Mouse (Mus musculus) embryo, embryonic 11.5 days (tissue): ENCODE results near the gene Irf9.

Experiments
- DNase-seq: peaks from one replicate; pipeline ENCODE4 v3.0.0-alpha.2; 2012; ENCODE audit warnings: low read depth, low spot score

Irf9 gene

DNA sequence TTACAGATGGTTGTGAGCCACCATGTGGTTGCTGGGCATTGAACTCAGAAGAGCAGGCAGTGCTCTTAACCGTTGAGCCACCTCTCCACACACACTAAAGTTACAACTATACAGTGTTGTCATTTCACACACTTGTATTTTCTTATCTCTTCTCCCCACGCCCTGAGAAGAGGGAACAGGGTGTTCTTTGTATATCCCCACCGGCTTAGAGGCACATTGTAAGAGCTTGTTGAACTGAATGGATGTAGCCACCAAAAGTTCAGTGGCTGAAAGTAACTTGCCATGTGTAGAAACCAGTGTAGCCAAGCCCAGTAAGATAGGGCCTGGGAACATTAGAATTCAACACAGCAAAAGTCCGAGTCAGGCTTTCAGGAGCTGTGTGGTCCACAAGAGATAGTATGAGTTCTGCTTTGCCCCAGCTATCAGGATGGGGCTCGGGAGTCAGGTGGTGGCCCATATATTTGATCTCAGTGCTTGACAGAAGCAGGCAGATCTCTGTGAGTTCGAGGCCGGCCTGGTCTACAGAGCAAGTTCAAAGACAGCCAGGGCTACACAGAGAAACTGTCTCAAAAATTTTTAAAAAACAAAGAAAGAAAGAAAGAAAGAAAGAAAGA, 11.3 kb downstream of the Irf9 start:
- no peak for DNase-seq

- no peak for DNase-seq
These were observed 12.5 kb downstream of the Irf9 start for GRCm38 (mm10) chr14:55615876-55616275.

DNA sequence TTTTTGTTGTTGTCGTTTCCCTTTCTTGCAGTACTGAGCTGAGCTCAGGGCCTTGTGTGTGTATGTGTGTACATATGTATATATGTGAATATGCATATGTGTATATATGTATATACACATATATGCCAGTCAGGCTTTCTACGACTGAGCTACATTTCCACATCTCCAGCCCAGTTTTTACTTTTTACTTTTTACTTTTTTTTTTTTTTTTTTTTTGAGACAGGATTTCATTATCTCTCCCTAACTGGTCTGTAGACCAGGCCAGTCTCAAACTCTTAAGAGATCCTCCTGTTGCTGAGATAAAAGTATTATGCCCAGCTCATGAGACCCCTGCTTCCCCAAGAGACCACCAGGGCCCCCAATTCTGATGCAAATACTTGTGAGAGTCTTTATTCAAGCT, 13.5 kb downstream of the Irf9 start:
- DNase-seq: no peak

GRCm38 (mm10) chr14:55617822-55618221, 14.5 kb downstream of the Irf9 start, which contains the start of gene Rec8:
Gene Rec8 (plus strand): TSS chr14:55618037.
- DNase-seq: no peak

DNA sequence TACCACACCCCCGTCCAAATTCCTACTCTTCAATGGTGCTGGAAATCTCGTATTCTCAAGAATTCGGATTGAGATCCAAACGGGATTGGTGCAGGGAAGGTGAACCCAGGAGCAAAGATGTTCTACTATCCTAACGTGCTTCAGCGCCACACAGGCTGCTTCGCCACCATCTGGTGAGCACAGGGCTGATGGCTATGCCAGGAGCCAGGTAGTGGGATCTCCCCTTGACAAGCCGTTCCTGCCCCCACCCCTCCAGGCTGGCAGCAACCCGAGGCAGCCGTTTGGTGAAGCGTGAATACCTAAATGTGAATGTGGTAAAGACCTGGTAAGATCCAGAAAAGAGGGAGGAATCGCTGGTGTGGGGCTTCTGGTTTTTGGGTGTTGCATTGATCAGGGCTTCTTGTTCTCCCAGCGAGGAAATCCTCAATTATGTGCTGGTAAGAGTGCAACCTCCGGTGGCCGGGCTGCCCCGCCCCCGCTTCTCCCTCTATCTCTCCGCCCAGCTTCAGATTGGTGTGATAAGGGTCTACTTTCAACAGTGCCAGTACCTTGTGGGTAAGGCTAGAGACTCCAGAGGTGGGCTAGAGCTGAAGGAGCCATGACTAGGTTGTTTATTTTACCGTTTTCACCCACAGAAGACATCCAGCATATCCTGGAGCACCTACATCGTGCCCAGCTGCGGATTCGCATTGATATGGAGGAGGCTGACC, 15.3 kb downstream of the Irf9 start:
- no peak for DNase-seq

DNA sequence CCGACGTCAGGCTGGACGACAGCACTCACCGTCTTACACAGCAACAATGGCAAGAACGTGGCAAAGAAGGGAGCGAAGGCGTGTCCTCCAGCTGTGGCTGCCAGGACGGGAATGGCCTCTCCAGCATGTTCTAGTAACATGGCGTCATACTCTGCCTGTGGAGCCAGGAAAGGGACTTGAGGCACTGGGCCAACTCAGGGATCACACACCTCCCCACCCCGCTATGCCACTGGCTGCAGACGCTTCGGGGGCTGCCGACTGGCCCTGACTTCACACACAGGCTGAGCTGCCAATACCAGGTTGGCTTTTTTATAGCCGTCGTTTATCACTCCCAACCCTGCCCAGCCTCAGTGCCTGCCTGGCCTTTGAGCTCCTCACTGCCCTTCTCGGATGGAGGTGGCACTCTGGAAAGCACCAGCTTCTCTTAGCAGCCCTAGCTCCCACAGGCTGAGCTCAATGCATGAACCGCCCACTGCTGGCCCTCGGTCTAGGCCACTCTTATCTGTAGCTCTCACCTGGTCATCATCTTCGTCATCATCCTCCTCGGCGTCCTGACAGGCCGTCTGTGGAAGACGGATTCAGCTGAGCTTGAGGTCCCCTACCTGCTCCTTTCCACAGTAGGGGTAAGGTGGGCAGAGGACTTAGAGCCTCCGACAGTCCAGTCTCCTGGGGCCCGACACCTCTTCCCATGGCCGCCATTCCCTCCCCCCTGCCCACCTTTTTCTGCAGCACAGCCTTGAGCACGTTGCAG, 24.9 kb downstream of the Irf9 start:
- no peak for DNase-seq

DNA sequence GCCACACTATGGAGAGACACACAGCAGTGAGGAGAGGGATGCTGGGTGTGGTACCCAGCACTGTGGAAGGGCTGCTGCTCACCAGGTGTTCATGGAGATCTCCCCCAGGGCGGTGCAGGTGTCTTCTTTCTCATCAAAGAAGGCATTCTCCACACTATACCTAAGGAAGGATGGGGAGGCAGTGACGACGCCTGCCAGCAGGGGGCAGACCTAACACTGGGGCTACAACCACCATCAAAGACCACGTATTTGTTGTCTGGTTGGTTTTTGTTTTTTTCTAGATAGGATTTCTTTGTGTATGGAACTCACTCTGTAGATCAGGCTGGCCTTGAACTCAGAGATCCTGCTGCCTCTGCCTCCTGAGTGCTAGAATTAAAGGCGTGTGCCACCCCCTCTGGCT, 25.9 kb downstream of the Irf9 start:
- DNase-seq: no peak

GRCm38 (mm10) chr14:55634874-55635522, 31.6 kb downstream of the Irf9 start:
- DNase-seq: no peak

DNA sequence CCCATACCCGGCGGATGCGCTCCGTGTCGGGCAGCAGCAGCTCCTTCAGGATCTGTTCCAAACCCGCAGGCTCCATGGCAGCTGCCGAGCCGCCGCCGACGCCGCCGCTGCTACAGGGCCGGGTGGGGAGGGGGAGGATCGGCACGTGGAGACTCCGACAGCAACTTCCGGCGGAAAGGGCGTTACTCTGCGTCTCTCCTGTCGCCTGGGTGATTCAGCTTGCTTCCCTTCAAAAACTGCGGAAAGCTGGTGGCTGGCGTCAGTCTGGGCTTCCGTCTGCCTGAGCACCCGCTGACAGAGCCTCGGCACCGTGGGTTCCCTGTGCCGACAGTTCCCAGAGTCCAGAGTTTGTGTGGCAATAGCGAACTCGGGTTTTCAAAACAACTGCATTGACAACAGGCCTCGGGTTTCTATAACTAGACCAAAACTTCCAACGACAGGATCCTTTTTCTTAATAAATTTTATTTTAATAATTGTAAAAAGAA, 32.2 kb downstream of the Irf9 start, which contains the start of gene Ipo4:
Gene Ipo4, minus strand, starts transcription at position 435 of the 485 bp plus-strand sequence.
- DNase-seq: peak; percentile 80

DNA sequence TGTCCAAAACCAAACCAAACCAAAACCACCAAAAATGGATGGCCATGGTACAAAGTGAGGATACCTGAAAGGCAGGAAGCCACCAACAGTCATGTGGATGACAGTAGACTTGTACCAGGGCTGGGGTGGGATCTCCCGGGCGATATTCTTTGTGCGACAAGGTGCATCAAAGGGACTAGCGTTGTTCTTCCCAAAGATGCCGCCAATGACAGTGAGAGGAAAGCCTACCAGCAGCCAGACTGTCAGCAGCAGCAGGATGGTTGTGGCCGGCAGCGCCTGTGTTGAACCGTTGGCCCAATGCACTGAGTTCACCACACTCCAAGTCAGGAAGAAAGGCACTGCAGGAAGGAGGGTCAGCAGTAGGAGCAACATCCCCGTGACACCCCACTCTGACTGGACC, 34.4 kb downstream of the Irf9 start, which contains the start of gene Gm49378:
Gene Gm49378, minus strand, starts transcription at position 101 of the 400 bp plus-strand sequence.
- no peak for DNase-seq

GRCm38 (mm10) chr14:55640816-55641215, 37.4 kb downstream of the Irf9 start:
- DNase-seq: no peak

DNA sequence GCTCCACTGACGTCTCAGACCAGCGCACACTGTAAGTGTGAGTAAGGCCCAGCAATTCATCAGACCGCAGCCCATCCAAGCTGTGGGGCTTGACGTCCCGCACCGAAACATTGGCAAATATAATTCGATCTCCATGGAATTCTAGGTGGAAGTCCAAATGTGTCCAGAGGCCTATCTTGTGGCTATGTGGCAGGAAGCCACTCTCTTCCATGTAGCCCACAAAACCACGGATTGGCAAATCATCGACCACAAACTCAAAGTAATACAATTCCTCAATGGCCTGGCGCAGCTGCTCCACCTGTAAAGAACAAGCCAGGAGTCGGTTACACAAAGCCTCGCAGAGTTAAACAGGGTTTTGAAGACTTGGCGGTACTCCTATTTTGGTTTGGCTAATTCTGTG, 37.9 kb downstream of the Irf9 start:
- DNase-seq: no peak

DNA sequence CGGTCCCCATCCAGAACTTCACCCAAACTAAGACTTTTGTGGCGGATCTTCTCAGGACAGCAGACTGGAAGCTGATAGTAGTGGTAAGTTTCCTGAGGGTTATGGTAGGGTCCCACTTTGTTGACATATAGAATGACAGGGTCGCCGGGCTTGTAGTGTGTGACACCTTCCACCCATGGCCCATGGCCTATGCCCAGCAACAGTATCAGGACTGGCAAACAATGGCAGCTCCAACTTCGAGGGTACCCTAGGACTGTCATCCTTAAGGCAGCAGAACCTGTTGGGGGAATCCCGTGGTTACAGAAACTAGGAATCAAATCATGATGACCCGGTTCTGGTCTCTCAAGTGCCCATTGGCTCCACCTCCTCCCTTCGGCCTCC, 39.3 kb downstream of the Irf9 start:
- no peak for DNase-seq

DNA sequence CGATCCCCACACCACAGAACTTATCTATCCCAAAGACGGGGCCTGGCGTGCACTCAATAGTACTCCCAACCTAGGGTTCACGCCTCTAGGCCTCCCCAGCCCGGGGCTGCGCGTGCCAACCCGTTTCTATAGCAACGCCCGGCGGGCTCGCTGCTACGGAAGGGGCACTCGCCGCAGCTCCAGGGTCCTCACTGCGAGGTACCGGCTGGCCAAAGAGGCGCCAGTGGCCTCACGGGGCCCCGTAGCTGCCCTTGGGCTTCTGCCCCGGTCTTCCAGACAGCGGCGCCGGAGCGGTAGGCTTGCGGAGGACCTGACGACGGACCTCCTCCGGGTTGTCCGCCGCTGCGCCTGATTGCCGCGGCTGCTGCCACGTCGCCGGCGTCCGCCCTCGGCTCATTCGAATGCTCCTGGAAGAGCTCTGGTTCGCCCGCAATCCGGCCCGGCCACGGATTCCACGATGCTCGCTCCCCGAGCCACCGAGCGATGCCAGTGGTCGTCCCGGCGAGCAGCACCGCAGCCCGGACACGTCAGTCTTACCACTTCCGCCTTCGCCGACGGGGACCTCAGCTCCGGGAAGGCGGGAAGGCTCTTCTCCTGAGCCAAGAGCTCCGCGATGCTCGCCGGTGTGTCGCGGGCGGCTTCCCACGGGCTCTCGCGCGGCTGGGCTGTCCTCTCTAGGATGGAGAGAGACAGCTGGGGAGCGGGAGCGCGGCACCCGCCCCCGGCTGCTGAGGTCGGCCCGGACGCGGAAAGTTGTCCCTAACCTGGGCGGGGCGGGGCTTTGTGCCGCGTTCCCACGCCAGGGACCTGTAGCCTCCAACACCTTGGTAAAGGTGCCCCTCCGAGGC, 39.9 kb downstream of the Irf9 start, which contains the start of gene Tm9sf1:
Gene Tm9sf1, minus strand, starts transcription at position 747 of the 848 bp plus-strand sequence.
- peak; percentile 68 for DNase-seq

DNA sequence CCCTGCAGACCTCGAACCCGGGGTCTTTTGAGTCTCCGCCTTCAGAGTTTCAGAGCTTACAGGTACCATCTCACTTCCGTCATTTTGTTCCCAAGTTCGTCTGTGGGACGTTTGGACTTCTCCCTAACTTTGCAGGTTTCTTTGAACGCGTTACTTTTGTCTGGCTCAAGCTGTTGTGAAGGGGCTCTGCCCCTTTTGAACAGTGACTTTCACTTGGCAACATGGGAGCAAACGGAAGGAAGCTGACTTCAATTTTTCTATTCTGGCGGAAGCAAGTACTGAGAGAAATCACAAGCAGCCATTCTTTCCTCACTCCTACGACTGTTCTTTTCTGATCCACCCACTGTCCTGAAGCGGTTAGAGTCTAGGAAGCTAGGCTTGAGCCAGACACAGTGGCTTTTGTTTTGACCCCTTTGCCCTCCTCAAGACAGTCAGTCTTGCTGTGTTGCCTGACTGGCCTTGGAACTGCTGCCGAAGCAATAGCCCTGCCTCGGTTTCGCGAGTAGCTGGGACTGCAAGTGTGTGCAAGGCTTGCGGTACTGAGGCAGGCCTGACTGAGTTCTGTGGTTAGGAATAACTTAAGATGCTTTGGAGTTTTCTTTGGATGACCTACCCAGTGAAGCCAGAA, 41.0 kb downstream of the Irf9 start:
- no peak for DNase-seq

- DNase-seq: no peak
These were observed 46.5 kb downstream of the Irf9 start, which contains the start of gene Tssk4 for GRCm38 (mm10) chr14:55649884-55650283. Gene Tssk4 (plus strand): TSS chr14:55650184.

DNA sequence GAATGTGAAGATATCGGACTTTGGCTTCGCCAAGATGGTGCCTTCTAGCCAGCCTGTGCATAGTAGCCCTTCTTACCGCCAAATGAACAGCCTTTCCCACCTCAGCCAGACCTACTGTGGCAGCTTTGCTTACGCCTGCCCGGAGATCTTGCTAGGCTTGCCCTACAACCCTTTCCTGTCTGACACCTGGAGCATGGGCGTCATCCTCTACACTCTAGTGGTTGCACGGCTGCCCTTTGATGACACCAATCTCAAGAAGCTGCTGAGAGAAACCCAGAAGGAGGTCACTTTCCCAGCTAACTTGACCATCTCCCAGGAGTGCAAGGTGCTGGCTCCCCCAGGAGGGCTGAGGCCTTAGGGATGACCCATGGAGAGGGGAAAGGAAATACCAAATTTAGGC, 48.2 kb downstream of the Irf9 start:
- DNase-seq: no peak

DNA sequence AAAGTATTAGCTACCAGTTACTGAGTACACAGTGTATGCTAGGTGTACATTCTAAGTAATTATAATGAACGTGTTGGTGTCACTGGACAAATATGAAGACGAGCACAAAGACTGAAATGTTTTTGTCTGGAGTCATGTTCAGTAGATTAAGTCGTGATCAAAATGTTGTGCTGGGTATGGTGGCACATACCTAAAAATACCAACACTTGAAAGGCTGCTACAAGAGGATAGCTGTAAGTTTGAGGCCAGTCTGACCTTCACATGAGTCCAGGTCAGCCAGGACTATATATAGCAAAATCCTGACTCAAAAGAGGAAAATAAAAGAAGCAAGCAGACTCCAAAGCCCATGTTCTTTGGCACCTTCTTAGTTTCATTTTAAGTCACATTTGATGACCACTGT, 53.6 kb downstream of the Irf9 start:
- no peak for DNase-seq

GRCm38 (mm10) chr14:55658011-55658410, 54.6 kb downstream of the Irf9 start:
- DNase-seq: no peak
